11 mouse cellular contexts compared by ENCODE assay signal in genomic region chr11:116522886-116523698, GRCm38 (mm10). TPM values are rescaled to one million over a fixed set of nuclear protein-coding genes. Genes with fewer than 3 reads are reported as not detected.
DNase-seq lines count a peak whose midpoint lies in the region; ATAC-seq lines count a peak whose summit lies in the region.
"Had no signal": no experiment of that assay in that cellular context is flagged by ENCODE, and none has a peak within 500 bp of the region (broad histone marks: within the 10 kb centered on the region; RNA-seq: fewer than 3 reads in every experiment).

No protein-coding gene starts in this region.

- DNase-seq in hindbrain, embryonic 10.5 days (ENCODE audit: low spot score) = no peak
- DNase-seq in adrenal gland, adult 8-10 months = peak; percentile 43
- peak; percentile 61 to 62 for DNase-seq in heart, adult 9 months (ENCODE audit: low spot score in 2 of 2)
- DNase-seq in right cerebral cortex, postnatal 14 days = no peak
- no peak for DNase-seq in layer of hippocampus, postnatal 25 days (ENCODE audit: extremely low spot score in 1 of 2, low spot score in 1 of 2)
- DNase-seq: cerebellum, adult 18-20 months; liver, embryonic 13.5 days had no signal

- 68% methylated on average over 16 of the region's 16 CpGs for WGBS in hindbrain, embryonic 10.5 days
- 63% methylated on average over 16 of the region's 16 CpGs for WGBS in hindbrain, embryonic 12.5 days
- WGBS in limb, embryonic 15.5 days = 48% methylated on average over 16 of the region's 16 CpGs

- H3K9ac ChIP-seq in hindbrain, embryonic 12.5 days = no peak overlapping the region
- H3K9ac ChIP-seq in limb, embryonic 15.5 days = no peak overlapping the region
- H3K9ac ChIP-seq: liver, embryonic 13.5 days had no signal

- H3K4me2 ChIP-seq in hindbrain, embryonic 12.5 days (replicated peaks) = no peak overlapping the region
- no peak overlapping the region for H3K4me2 ChIP-seq in limb, embryonic 15.5 days
- H3K4me2 ChIP-seq: liver, embryonic 13.5 days had no signal

- H3K4me3 ChIP-seq in hindbrain, embryonic 10.5 days = no peak overlapping the region
- no peak overlapping the region for H3K4me3 ChIP-seq in hindbrain, embryonic 12.5 days
- no peak overlapping the region for H3K4me3 ChIP-seq in limb, embryonic 15.5 days
- H3K4me3 ChIP-seq: liver, embryonic 13.5 days had no signal

- peak overlapping the region; percentile 45 for H3K27ac ChIP-seq in hindbrain, embryonic 10.5 days
- no peak overlapping the region for H3K27ac ChIP-seq in hindbrain, embryonic 12.5 days
- peak overlapping the region; percentile 92 for H3K27ac ChIP-seq in limb, embryonic 15.5 days
- H3K27ac ChIP-seq: liver, embryonic 13.5 days had no signal

- peaks cover 20% of the 10 kb centered on the region for H3K4me1 ChIP-seq in hindbrain, embryonic 10.5 days (replicated peaks)
- H3K4me1 ChIP-seq in hindbrain, embryonic 12.5 days = peaks cover 12% of the 10 kb centered on the region
- H3K4me1 ChIP-seq in limb, embryonic 15.5 days = peaks cover 23% of the 10 kb centered on the region

- H3K9me3 ChIP-seq in hindbrain, embryonic 10.5 days = no peaks in the 10 kb centered on the region
- no peaks in the 10 kb centered on the region for H3K9me3 ChIP-seq in hindbrain, embryonic 12.5 days (replicated peaks)
- no peaks in the 10 kb centered on the region for H3K9me3 ChIP-seq in limb, embryonic 15.5 days
- H3K9me3 ChIP-seq: liver, embryonic 13.5 days had no signal

- no peak for ATAC-seq in hindbrain, embryonic 12.5 days (ENCODE audit: low FRiP score)
- 0 out of 2 replicates have a peak, but pooled peaks have one; percentile 5 for ATAC-seq in limb, embryonic 15.5 days (ENCODE audit: insufficient number of reproducible peaks, low FRiP score, low TSS enrichment, low read depth)
- no peak for ATAC-seq in megakaryocyte progenitor cell, adult 5-6 weeks (replicated peaks; ENCODE audit: poor library complexity)

- H3K27me3 ChIP-seq in hindbrain, embryonic 10.5 days (ENCODE audit: insufficient read depth, poor library complexity, severe bottlenecking) = peaks cover 16% of the 10 kb centered on the region; the same call in 1 of the 2 replicates
- H3K27me3 ChIP-seq in hindbrain, embryonic 12.5 days = no peaks in the 10 kb centered on the region; the same call in 1 of the 2 replicates
- no peaks in the 10 kb centered on the region; the same call in 1 of the 2 replicates for H3K27me3 ChIP-seq in limb, embryonic 15.5 days

- no peaks in the 10 kb centered on the region for H3K36me3 ChIP-seq in hindbrain, embryonic 10.5 days
- H3K36me3 ChIP-seq in hindbrain, embryonic 12.5 days = no peaks in the 10 kb centered on the region
- no peaks in the 10 kb centered on the region for H3K36me3 ChIP-seq in limb, embryonic 15.5 days
- H3K36me3 ChIP-seq: liver, embryonic 13.5 days had no signal

RNA-seq across cellular contexts. Expression of gene Sphk1, which starts 7.6 kb away (rescaled TPM):
- polyA plus RNA-seq in hindbrain, embryonic 10.5 days (2016; fragmentation: Nextera tagmentation; extraction: Ambion mirVana) = 8.6 and 11.1 TPM in 2 replicates
- polyA plus RNA-seq in hindbrain, embryonic 12.5 days (2016; fragmentation: Nextera tagmentation; extraction: Ambion mirVana) = 8.9 and 10.2 TPM in 2 replicates
- total RNA-seq in adrenal gland, adult 8-10 months (2022) = 1 to 10 TPM; 3.0 to 4.7 (median 3.5) TPM
- 7.7 and 11.2 TPM in 2 replicates for polyA plus RNA-seq in limb, embryonic 15.5 days (2015; fragmentation: Nextera tagmentation; extraction: Ambion mirVana)
- 7.6 and 15.5 TPM in 2 replicates for total RNA-seq in megakaryocyte progenitor cell, adult 5-6 weeks (2015)
- 6.7 and 26.1 TPM in 2 replicates for total RNA-seq in megakaryocyte progenitor cell, adult 5-6 weeks (2017)
- total RNA-seq in layer of hippocampus, postnatal 25 days (2021) = 1 to 10 TPM; 1.3 to 2.1 TPM

RNA-seq across cellular contexts. Expression of gene Prpsap1, which starts 29.1 kb away (rescaled TPM):
- polyA plus RNA-seq in hindbrain, embryonic 10.5 days (2016; fragmentation: Nextera tagmentation; extraction: Ambion mirVana) = 210 and 236 TPM in 2 replicates
- polyA plus RNA-seq in hindbrain, embryonic 12.5 days (2016; fragmentation: Nextera tagmentation; extraction: Ambion mirVana) = 164 and 179 TPM in 2 replicates
- 100 to 1,000 TPM; 104 to 122 (median 111) TPM for total RNA-seq in adrenal gland, adult 8-10 months (2022)
- 134 and 138 TPM in 2 replicates for polyA plus RNA-seq in limb, embryonic 15.5 days (2015; fragmentation: Nextera tagmentation; extraction: Ambion mirVana)
- total RNA-seq in megakaryocyte progenitor cell, adult 5-6 weeks (2015) = 46.9 and 49.3 TPM in 2 replicates
- total RNA-seq in megakaryocyte progenitor cell, adult 5-6 weeks (2017) = 27.9 and 33.0 TPM in 2 replicates
- total RNA-seq in layer of hippocampus, postnatal 25 days (2021) = 10 to 100 TPM; 76.4 to 88.4 TPM

RNA-seq across cellular contexts. Expression of gene Qrich2, which starts 57.1 kb away (rescaled TPM):
- 0.16 and 0.20 TPM in 2 replicates for polyA plus RNA-seq in hindbrain, embryonic 10.5 days (2016; fragmentation: Nextera tagmentation; extraction: Ambion mirVana)
- polyA plus RNA-seq in hindbrain, embryonic 12.5 days (2016; fragmentation: Nextera tagmentation; extraction: Ambion mirVana) = 0.18 and 0.39 TPM in 2 replicates
- under 1 TPM in 1 of 4 experiments, not detected in 3; 0.11 TPM for total RNA-seq in adrenal gland, adult 8-10 months (2022)
- 0.09 and 0.15 TPM in 2 replicates for polyA plus RNA-seq in limb, embryonic 15.5 days (2015; fragmentation: Nextera tagmentation; extraction: Ambion mirVana)
- not detected in 2 replicates for total RNA-seq in megakaryocyte progenitor cell, adult 5-6 weeks (2015)
- 0.07 TPM in 1 of 2 replicates, not detected in the other for total RNA-seq in megakaryocyte progenitor cell, adult 5-6 weeks (2017)
- total RNA-seq in layer of hippocampus, postnatal 25 days (2021) = not detected
- total RNA-seq: heart, postnatal 14 days had no signal
- polyA plus RNA-seq: liver, embryonic 13.5 days had no signal

RNA-seq across cellular contexts. Expression of gene Ube2o, which starts 58.2 kb away (rescaled TPM):
- 8.9 and 10.8 TPM in 2 replicates for polyA plus RNA-seq in hindbrain, embryonic 10.5 days (2016; fragmentation: Nextera tagmentation; extraction: Ambion mirVana)
- polyA plus RNA-seq in hindbrain, embryonic 12.5 days (2016; fragmentation: Nextera tagmentation; extraction: Ambion mirVana) = 23.6 and 27.6 TPM in 2 replicates
- total RNA-seq in adrenal gland, adult 8-10 months (2022) = 10 to 100 TPM; 26.5 to 38.4 (median 33.9) TPM
- polyA plus RNA-seq in limb, embryonic 15.5 days (2015; fragmentation: Nextera tagmentation; extraction: Ambion mirVana) = 9.7 and 10.1 TPM in 2 replicates
- total RNA-seq in megakaryocyte progenitor cell, adult 5-6 weeks (2015) = 5.0 TPM in 2 replicates
- total RNA-seq in megakaryocyte progenitor cell, adult 5-6 weeks (2017) = 6.1 and 6.4 TPM in 2 replicates
- total RNA-seq in layer of hippocampus, postnatal 25 days (2021) = 10 to 100 TPM; 97.0 to 97.1 TPM

Comparison
In these comparisons a context has a peak if more than half of its experiments do, and no peak if none do; other contexts are left out.
1. DNase-seq: peak in adrenal gland, adult 8-10 months (single experiment) and heart, adult 9 months (2 of 2); none in hindbrain, embryonic 10.5 days (single experiment), right cerebral cortex, postnatal 14 days (single experiment) and layer of hippocampus, postnatal 25 days (0 of 2).